Mouse (Mus musculus) inflammation-experienced regulatory T-cells, adult 6 months (primary cell): ENCODE data around the gene Map2k4. TPM values are rescaled to one million over a fixed set of nuclear protein-coding genes. Genes with fewer than 3 reads are reported as not detected.

ENCODE experiments used
- ATAC-seq: one replicate; pipeline ENCODE4 v1.8.0; 2017
- polyA plus RNA-seq, 3 experiments: library from polyadenylated mRNA; unstranded; fragments of 100-300 nt; shearing (Covaris generic); gene quantifications; one replicate each; pipeline ENCODE4 v1.2.1; 2017

Gene Map2k4
- polyA plus RNA-seq, 3 experiments from 2014 or later: 15.2 to 17.4 (median 15.8) TPM

- ATAC-seq: no peak
These were observed 81.9 kb downstream of the Map2k4 start for GRCm38 (mm10) chr11:65706176-65706575.

- no peak for ATAC-seq
These were observed 83.2 kb downstream of the Map2k4 start for GRCm38 (mm10) chr11:65704861-65705260.

- no peak for ATAC-seq
These were observed 109.2 kb downstream of the Map2k4 start for GRCm38 (mm10) chr11:65678824-65679402.

- ATAC-seq: no peak
These were observed 120.6 kb downstream of the Map2k4 start for GRCm38 (mm10) chr11:65667348-65667969.

- no peak for ATAC-seq
These were observed 123.2 kb downstream of the Map2k4 start for GRCm38 (mm10) chr11:65664903-65665302.

- no peak for ATAC-seq
These were observed 126.1 kb downstream of the Map2k4 start for GRCm38 (mm10) chr11:65661790-65662522.

- no peak for ATAC-seq
These were observed 134.2 kb downstream of the Map2k4 start for GRCm38 (mm10) chr11:65653932-65654331.

- ATAC-seq: no peak
These were observed 136.7 kb downstream of the Map2k4 start for GRCm38 (mm10) chr11:65651426-65651825.

GRCm38 (mm10) chr11:65649956-65650715 is 138.0 kb downstream of the Map2k4 start:
- ATAC-seq: no peak

GRCm38 (mm10) chr11:65649469-65649868 is 138.6 kb downstream of the Map2k4 start:
- no peak for ATAC-seq

- no peak for ATAC-seq
These were observed 141.8 kb downstream of the Map2k4 start for GRCm38 (mm10) chr11:65646314-65646713.

GRCm38 (mm10) chr11:65644539-65644938 is 143.6 kb downstream of the Map2k4 start:
- ATAC-seq: no peak

- ATAC-seq: no peak
These were observed 147.8 kb downstream of the Map2k4 start for GRCm38 (mm10) chr11:65640261-65640660.

Other genes with a start within 250 kb of the Map2k4 start
- 10 to 100 TPM in 2 of 3 experiments, 1 to 10 TPM in 1; 7.6 to 17.5 (median 13.7) TPM for gene Zkscan6, start 18.9 kb upstream of the Map2k4 start, polyA plus RNA-seq